In genomic region chr2:25262291-25262767, GRCm38 (mm10) we compare ENCODE assay signal across 1 mouse cellular context.
A peak's percentile ranks its signal among the peaks of the same experiment; 100 is the strongest.
TF ChIP-seq lines count a peak whose summit lies in the region.

Gene Tprn, plus strand, starts transcription at chr2:25262618.

TF ChIP-seq in MEL, 35 proteins besides CTCF, POLR2A, EP300 and RAD21 (continued from another document):
- TF ChIP-seq E2F4 (IDR thresholded peaks at IDR 0.05; ENCODE audit: borderline replicate concordance, low read depth, low read length) (no peak), ZKSCAN1 (IDR thresholded peaks at IDR 0.05; ENCODE audit: low read depth, low read length) (no peak), MXI1 (IDR thresholded peaks at IDR 0.05; ENCODE audit: low read depth, low read length) (peak; percentile 76), ZC3H11A (IDR thresholded peaks at IDR 0.05; ENCODE audit: low read depth, low read length) (no peak)
